Mouse (Mus musculus) heart, adult 9 months (tissue): ENCODE measurements around the gene Ccdc85c.
A peak's percentile ranks its signal among the peaks of the same experiment; 100 is the strongest.

Source experiments
- DNase-seq, 2 experiments: peaks; one replicate each; pipeline ENCODE4 v3.0.0; 2022; ENCODE audit warnings: low spot score in 2 of 2

The Ccdc85c gene

GRCm38 (mm10) chr12:108268970-108269369 lies 6.3 kb downstream of the Ccdc85c start:
- DNase-seq: no peak

GRCm38 (mm10) chr12:108267653-108268052 lies 7.6 kb downstream of the Ccdc85c start:
- peak; percentile 48 to 73 for DNase-seq

- DNase-seq: peak; percentile 55 to 68
Observed at GRCm38 (mm10) chr12:108265831-108266619, 9.2 kb downstream of the Ccdc85c start.

- DNase-seq: no peak
Observed at GRCm38 (mm10) chr12:108264918-108265317, 10.3 kb downstream of the Ccdc85c start.

GRCm38 (mm10) chr12:108260950-108261349 lies 14.3 kb downstream of the Ccdc85c start:
- no peak for DNase-seq

- DNase-seq: no peak
Observed at GRCm38 (mm10) chr12:108259322-108260049, 15.7 kb downstream of the Ccdc85c start.

GRCm38 (mm10) chr12:108256734-108257133 lies 18.5 kb downstream of the Ccdc85c start:
- DNase-seq: no peak

- DNase-seq: no peak
Observed at GRCm38 (mm10) chr12:108255960-108256359, 19.3 kb downstream of the Ccdc85c start.

GRCm38 (mm10) chr12:108255511-108255919 lies 19.7 kb downstream of the Ccdc85c start:
- no peak for DNase-seq

GRCm38 (mm10) chr12:108253042-108253441 lies 22.2 kb downstream of the Ccdc85c start:
- no peak for DNase-seq

GRCm38 (mm10) chr12:108251825-108252542 lies 23.2 kb downstream of the Ccdc85c start:
- no peak for DNase-seq

- DNase-seq: no peak
Observed at GRCm38 (mm10) chr12:108251034-108251792, 24.0 kb downstream of the Ccdc85c start.

- peak; percentile 75 to 79 for DNase-seq
Observed at GRCm38 (mm10) chr12:108249522-108249921, 25.7 kb downstream of the Ccdc85c start.

GRCm38 (mm10) chr12:108249019-108249418 lies 26.2 kb downstream of the Ccdc85c start:
- no peak for DNase-seq

- no peak for DNase-seq
Observed at GRCm38 (mm10) chr12:108246759-108247500, 28.3 kb downstream of the Ccdc85c start.

GRCm38 (mm10) chr12:108245579-108245978 lies 29.6 kb downstream of the Ccdc85c start:
- DNase-seq: no peak

GRCm38 (mm10) chr12:108244778-108245177 lies 30.4 kb downstream of the Ccdc85c start:
- DNase-seq: peak; percentile 76 to 83

GRCm38 (mm10) chr12:108242243-108242745 lies 32.9 kb downstream of the Ccdc85c start:
- no peak for DNase-seq

GRCm38 (mm10) chr12:108241626-108242025 lies 33.6 kb downstream of the Ccdc85c start:
- DNase-seq: no peak

- DNase-seq: no peak
Observed at GRCm38 (mm10) chr12:108240953-108241588, 34.2 kb downstream of the Ccdc85c start.
